Mouse (Mus musculus) forebrain, postnatal 0 days (tissue): ENCODE measurements around the gene 9330161L09Rik. TPM values are rescaled to one million over a fixed set of nuclear protein-coding genes. Genes with fewer than 3 reads are reported as not detected.

ENCODE experiments used
- ATAC-seq: fragments of 200-750 bp; cut with Nextera tagmentation; 2 replicates; pipeline ENCODE4 v1.8.0; 2017; ENCODE audit warnings: mild to moderate bottlenecking, moderate library complexity
- DNase-seq: peaks from one replicate; pipeline ENCODE4 v3.0.0-alpha.2; 2015
- H3K27ac ChIP-seq: fragments of 300-500 bp; sonication (generic); 2 replicates; pipeline ENCODE4 v1.5.1; 2014; ENCODE audit warnings: low read depth, mild to moderate bottlenecking, antibody characterized with exemption, low read length, moderate library complexity, mixed read lengths
- H3K27me3 ChIP-seq: fragments of 300-500 bp; sonication (generic); 2 replicates; pipeline ENCODE4 v1.6.1; 2014; ENCODE audit warnings: mild to moderate bottlenecking, low read length, mixed read lengths; ENCODE audit not compliant: insufficient read depth
- H3K36me3 ChIP-seq: fragments of 300-500 bp; sonication (generic); 2 replicates; pipeline ENCODE4 v1.6.1; 2014; ENCODE audit warnings: mild to moderate bottlenecking, moderate library complexity; ENCODE audit not compliant: insufficient read depth
- H3K4me1 ChIP-seq: fragments of 300-500 bp; sonication (generic); 2 replicates; pipeline ENCODE4 v1.6.1; 2014; ENCODE audit warnings: antibody characterized with exemption; ENCODE audit not compliant: insufficient read depth
- H3K4me2 ChIP-seq: fragments of 300-500 bp; sonication (generic); 2 replicates; pipeline ENCODE4 v1.6.1; 2014; ENCODE audit warnings: low read depth, mild to moderate bottlenecking, moderate library complexity
- H3K4me3 ChIP-seq: fragments of 300-500 bp; sonication (generic); 2 replicates; pipeline ENCODE4 v1.5.1; 2014; ENCODE audit warnings: low read depth, low read length, mixed read lengths
- H3K9ac ChIP-seq: fragments of 300-500 bp; sonication (generic); 2 replicates; pipeline ENCODE4 v1.6.1; 2014; ENCODE audit warnings: mild to moderate bottlenecking
- H3K9me3 ChIP-seq: fragments of 300-500 bp; sonication (generic); 2 replicates; pipeline ENCODE4 v1.6.1; 2016; ENCODE audit warnings: low read length
- CTCF ChIP-seq: sonication (generic); IDR thresholded peaks from 2 replicates; pipeline ENCODE4 v1.5.1; 2016; ENCODE audit warnings: antibody characterized with exemption, control low read depth, low read depth
- WGBS: fragments of 180-500 bp; shearing (Covaris S2); extraction: QIAGEN DNeasy Blood & Tissue Kit; methylation state at CpG from one replicate; pipeline ENCODE4 v1.1.7; 2014; 5-methylcytosine and 5-hydroxymethylcytosine counted together
- polyA plus RNA-seq: library from polyadenylated mRNA; unstranded; fragments of >200 nt; fragmentation: Nextera tagmentation; extraction: Ambion mirVana; gene quantifications from 2 replicates; pipeline ENCODE4 v1.2.1, GENCODE M21; 2015
- total RNA-seq: library from RNA; depleted of rRNA; stranded (reverse); fragments of >200 nt; gene quantifications from 2 replicates; pipeline ENCODE4 v1.2.3, GENCODE M21; 2014

The 9330161L09Rik gene
- total and polyA plus RNA-seq, 2 experiments from 2014 or later, result 0.82 to 11.8 TPM

DNA sequence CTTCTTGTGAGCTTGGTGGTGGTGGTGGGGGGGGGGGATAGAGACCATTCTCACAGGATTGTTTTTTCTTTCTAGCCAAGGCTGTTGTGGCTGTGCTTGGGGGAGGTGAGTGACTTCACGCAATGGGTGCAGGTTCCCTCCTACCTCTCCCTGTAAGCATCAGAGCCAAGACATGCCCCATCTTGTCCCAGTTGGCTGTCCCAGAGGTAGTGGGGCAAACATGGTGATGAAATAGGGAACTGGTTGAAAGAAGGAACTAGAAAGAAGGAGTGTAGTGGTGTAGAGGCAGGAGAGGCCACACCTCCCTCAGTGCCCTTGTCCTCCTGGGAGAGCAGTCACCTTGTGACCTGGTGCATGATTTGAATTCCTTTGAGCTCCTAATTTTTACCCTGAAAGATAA lies 30.0 kb upstream of the 9330161L09Rik start:
- ATAC-seq (no peak), DNase-seq (no peak)
- Histone ChIP-seq H3K27ac (no peak overlapping the region), H3K27me3 (no peaks in the 10 kb centered on the region), H3K4me2 (no peak overlapping the region), H3K9me3 (no peaks in the 10 kb centered on the region), H3K36me3 (no peaks in the 10 kb centered on the region), H3K4me3 (no peak overlapping the region), H3K4me1 (no peaks in the 10 kb centered on the region), H3K9ac (no peak overlapping the region)
- no peak for TF ChIP-seq CTCF
- 88% methylated on average over 1 of the region's 1 CpGs for WGBS

GRCm38 (mm10) chr12:103434861-103435260 lies 27.2 kb upstream of the 9330161L09Rik start:
- H3K4me2 ChIP-seq, result no peak overlapping the region

DNA sequence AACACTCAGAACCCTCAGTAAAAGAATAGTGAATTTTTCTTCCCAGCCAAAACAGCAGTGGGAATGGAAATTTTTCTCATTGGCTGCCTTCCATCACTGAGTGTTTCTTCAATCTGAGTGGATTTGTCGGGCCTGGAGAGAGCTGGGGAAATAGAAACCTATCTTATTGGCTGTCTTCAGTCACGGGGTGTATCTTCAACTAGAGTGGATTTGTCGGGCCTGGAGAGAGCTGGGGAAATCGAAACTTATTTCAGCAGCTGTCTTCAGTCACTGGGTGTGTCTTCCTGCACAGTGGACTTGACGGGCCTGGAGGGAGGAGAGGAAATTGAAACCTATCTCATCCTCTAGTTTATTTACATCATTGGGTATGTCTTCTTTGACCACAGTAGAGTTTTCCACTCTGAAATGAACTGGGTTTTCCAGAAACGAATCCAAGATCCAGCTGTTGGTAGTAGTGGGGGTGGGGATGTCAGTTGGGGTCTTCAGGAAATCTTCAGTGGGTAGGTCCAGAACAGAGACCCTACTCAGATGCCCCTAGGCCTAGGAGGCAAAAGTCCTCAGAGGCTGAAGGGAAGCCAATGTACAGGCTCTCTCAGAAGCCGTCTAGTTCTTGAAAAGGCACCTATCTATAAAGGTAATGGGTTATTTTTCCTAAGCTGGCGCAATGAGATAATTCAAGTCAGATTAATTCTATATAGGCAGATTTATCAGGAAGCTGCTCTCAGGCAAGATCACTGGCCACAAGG lies 26.5 kb upstream of the 9330161L09Rik start, which contains the start of gene Ifi27:
Gene Ifi27, plus strand, starts transcription at position 226 of the 746 bp plus-strand sequence.
- H3K9me3 ChIP-seq, result no peaks in the 10 kb centered on the region
- DNase-seq (peak; percentile 14), ATAC-seq (peak; percentile 69; the same call in 1 of the 2 replicates)
- H3K27ac ChIP-seq, result no peak within 1 kb of the TSS
- WGBS, result 73% methylated on average over 8 of the region's 8 CpGs
- no peak within 1 kb of the TSS for H3K9ac ChIP-seq
- no peak for TF ChIP-seq CTCF
- H3K4me2 ChIP-seq, result no peak within 1 kb of the TSS
- H3K4me1 ChIP-seq, result no peaks in the 10 kb centered on the region
- H3K36me3 ChIP-seq, result no peaks in the 10 kb centered on the region
- H3K27me3 ChIP-seq, result no peaks in the 10 kb centered on the region
- H3K4me3 ChIP-seq, result no peak within 1 kb of the TSS

More at GRCm38 (mm10) chr12:103434861-103435260, 27.2 kb upstream of the 9330161L09Rik start:
- Histone ChIP-seq H3K9ac (no peak overlapping the region), H3K9me3 (no peaks in the 10 kb centered on the region), H3K27ac (no peak overlapping the region), H3K36me3 (no peaks in the 10 kb centered on the region), H3K4me3 (no peak overlapping the region), H3K4me1 (no peaks in the 10 kb centered on the region), H3K27me3 (no peaks in the 10 kb centered on the region)
- ATAC-seq (no peak), DNase-seq (no peak)
- TF ChIP-seq CTCF, result no peak

DNA sequence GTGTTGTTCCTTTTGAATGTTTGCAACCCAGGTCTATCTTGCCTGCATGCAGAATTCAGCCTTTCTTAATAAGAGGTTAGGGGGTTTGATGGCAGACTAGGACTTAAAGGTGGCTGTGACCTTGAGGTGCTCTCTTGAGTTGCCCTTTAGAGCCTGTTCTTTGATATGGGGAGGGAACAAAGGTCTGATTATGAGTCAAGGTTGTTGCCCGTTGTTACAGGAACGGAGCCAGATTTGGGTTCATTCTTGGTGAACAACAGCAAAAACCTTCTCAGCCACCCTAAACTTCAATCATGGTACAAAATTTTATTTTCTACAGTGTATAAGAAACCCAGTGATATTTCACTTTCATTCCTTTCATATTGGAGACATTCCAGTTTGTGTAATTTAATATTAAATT lies 25.8 kb upstream of the 9330161L09Rik start:
- H3K4me3 ChIP-seq, result no peak overlapping the region
- DNase-seq, result no peak
- no peak overlapping the region for H3K9ac ChIP-seq
- H3K36me3 ChIP-seq, result no peaks in the 10 kb centered on the region
- H3K4me1 ChIP-seq, result no peaks in the 10 kb centered on the region
- 81% methylated on average over 2 of the region's 2 CpGs for WGBS
- no peaks in the 10 kb centered on the region for H3K27me3 ChIP-seq
- H3K4me2 ChIP-seq, result no peak overlapping the region
- no peak for ATAC-seq
- no peak for TF ChIP-seq CTCF
- no peak overlapping the region for H3K27ac ChIP-seq
- no peaks in the 10 kb centered on the region for H3K9me3 ChIP-seq

DNA sequence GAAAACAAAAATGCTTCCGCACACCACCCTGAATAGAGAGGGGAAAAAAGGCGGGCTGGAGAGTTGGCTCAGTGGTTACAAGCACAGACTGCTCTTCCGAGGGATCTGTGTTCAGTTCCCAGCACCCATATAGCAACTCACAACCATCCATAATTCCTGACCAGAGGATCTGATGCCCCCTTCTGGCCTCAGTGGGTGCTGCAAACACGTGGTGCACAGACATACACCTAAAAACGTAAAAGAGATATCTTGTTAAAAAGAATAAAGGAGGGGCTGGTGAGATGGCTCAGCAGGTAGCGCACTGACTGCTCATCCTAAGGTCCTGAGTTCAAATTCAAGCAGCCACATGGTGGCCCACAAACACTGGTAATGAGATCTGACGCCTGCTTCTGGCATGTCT lies 19.1 kb upstream of the 9330161L09Rik start:
- Histone ChIP-seq H3K27me3 (no peaks in the 10 kb centered on the region), H3K36me3 (peaks cover 7% of the 10 kb centered on the region), H3K4me1 (peaks cover 17% of the 10 kb centered on the region), H3K4me3 (no peak overlapping the region), H3K27ac (no peak overlapping the region), H3K9me3 (no peaks in the 10 kb centered on the region), H3K9ac (no peak overlapping the region), H3K4me2 (no peak overlapping the region)
- peak; percentile 37 for TF ChIP-seq CTCF
- WGBS, result 92% methylated on average over 7 of the region's 7 CpGs
- no peak for ATAC-seq
- DNase-seq, result no peak

GRCm38 (mm10) chr12:103425729-103426470 lies 18.3 kb upstream of the 9330161L09Rik start, which contains the start of gene Ddx24:
Gene Ddx24, minus strand, starts transcription at chr12:103425830.
- peak within 1 kb of the TSS; percentile 87 for H3K27ac ChIP-seq
- peaks cover 7% of the 10 kb centered on the region for H3K36me3 ChIP-seq
- H3K9ac ChIP-seq, result peak within 1 kb of the TSS; percentile 93
- peak within 1 kb of the TSS; percentile 86 for H3K4me3 ChIP-seq
- DNase-seq, result peak; percentile 98
- ATAC-seq, result peak; percentile 100
- peaks cover 24% of the 10 kb centered on the region for H3K4me1 ChIP-seq
- 2% methylated on average over 33 of the region's 33 CpGs for WGBS
- H3K9me3 ChIP-seq, result no peaks in the 10 kb centered on the region
- peak within 1 kb of the TSS; percentile 85 for H3K4me2 ChIP-seq
- no peaks in the 10 kb centered on the region for H3K27me3 ChIP-seq
- TF ChIP-seq CTCF, result peak; percentile 83
